Mouse (Mus musculus) kidney, adult 2 months (tissue): Measurements from ENCODE around the gene Rnpepl1. TPM values are rescaled to one million over a fixed set of nuclear protein-coding genes. Genes with fewer than 3 reads are reported as not detected.

Source experiments
- DNase-seq: peaks from one replicate; pipeline ENCODE4 v3.0.0; 2021
- H3K27ac ChIP-seq: fragments of 200-500 bp; 2 replicates; pipeline ENCODE4 v1.5.1; 2012; ENCODE audit warnings: low read depth, low read length, control low read depth, inconsistent platforms; ENCODE audit not compliant: insufficient read depth
- H3K27me3 ChIP-seq: fragments of 200-500 bp; replicated peaks from 2 replicates; pipeline ENCODE4 v1.6.1; 2012; ENCODE audit warnings: mild to moderate bottlenecking, moderate library complexity, low read length, inconsistent platforms; ENCODE audit not compliant: control insufficient read depth, insufficient read depth
- H3K36me3 ChIP-seq: fragments of 200-500 bp; 2 replicates; pipeline ENCODE4 v1.6.1; 2012; ENCODE audit warnings: mild to moderate bottlenecking, moderate library complexity, low read length, inconsistent platforms; ENCODE audit not compliant: control insufficient read depth, insufficient read depth
- H3K4me1 ChIP-seq: fragments of 200-500 bp; 2 replicates; pipeline ENCODE4 v1.6.1; 2011; ENCODE audit warnings: low read length; ENCODE audit not compliant: control insufficient read depth, insufficient read depth
- H3K4me3 ChIP-seq: fragments of 200-500 bp; 2 replicates; pipeline ENCODE4 v1.5.1; 2011; ENCODE audit warnings: mild to moderate bottlenecking, low read depth, low read length, control low read depth; ENCODE audit not compliant: insufficient read depth
- CTCF ChIP-seq: fragments of 200-500 bp; conservative IDR thresholded peaks from 2 replicates; pipeline ENCODE4 v1.5.1; 2011; ENCODE audit warnings: low read depth, mild to moderate bottlenecking, control low read depth, low read length, moderate library complexity, mixed read lengths; ENCODE audit not compliant: insufficient read depth, insufficient read length
- POLR2A ChIP-seq: fragments of 200-500 bp; IDR thresholded peaks from one replicate; pipeline ENCODE4 v1.6.1; 2011; ENCODE audit warnings: low read depth, low read length, control low read depth
- WGBS: fragments of 180-500 bp; shearing (Covaris S2); methylation state at CpG from one replicate; pipeline ENCODE4 v1.1.7; 2018; 5-methylcytosine and 5-hydroxymethylcytosine counted together
- polyA plus RNA-seq: library from polyadenylated mRNA; depleted of rRNA; stranded (reverse); fragments of >200 nt; gene quantifications from 2 replicates; pipeline ENCODE4 v1.2.3, GENCODE M21; 2012

The Rnpepl1 gene
- polyA plus RNA-seq, 1 experiment: 161 TPM

GRCm38 (mm10) chr1:92875360-92876111, 35.0 kb upstream of the Rnpepl1 start:
- no peaks in the 10 kb centered on the region for H3K4me1 ChIP-seq
- no peak overlapping the region for H3K27ac ChIP-seq
- no peaks in the 10 kb centered on the region for H3K36me3 ChIP-seq
- H3K4me3 ChIP-seq: no peak overlapping the region
- DNase-seq: no peak
- no peaks in the 10 kb centered on the region for H3K27me3 ChIP-seq
- TF ChIP-seq POLR2A (no peak), CTCF (no peak)
- 82% methylated on average over 8 of the region's 8 CpGs for WGBS

GRCm38 (mm10) chr1:92877431-92877978, 33.1 kb upstream of the Rnpepl1 start:
- DNase-seq: no peak
- no peaks in the 10 kb centered on the region for H3K27me3 ChIP-seq
- H3K4me3 ChIP-seq: no peak overlapping the region
- 34% methylated on average over 12 of the region's 12 CpGs for WGBS
- no peaks in the 10 kb centered on the region for H3K4me1 ChIP-seq
- no peak for TF ChIP-seq CTCF
- TF ChIP-seq POLR2A: no peak
- no peaks in the 10 kb centered on the region for H3K36me3 ChIP-seq
- H3K27ac ChIP-seq: no peak overlapping the region

GRCm38 (mm10) chr1:92878066-92878741, 32.4 kb upstream of the Rnpepl1 start:
- Histone ChIP-seq H3K4me1 (no peaks in the 10 kb centered on the region), H3K27ac (no peak overlapping the region), H3K36me3 (no peaks in the 10 kb centered on the region), H3K27me3 (no peaks in the 10 kb centered on the region), H3K4me3 (no peak overlapping the region)
- DNase-seq: no peak
- WGBS: 50% methylated on average over 13 of the region's 13 CpGs
- TF ChIP-seq CTCF (no peak), POLR2A (no peak)

GRCm38 (mm10) chr1:92879266-92879665, 31.3 kb upstream of the Rnpepl1 start:
- no peak overlapping the region for H3K27ac ChIP-seq
- H3K4me1 ChIP-seq: no peaks in the 10 kb centered on the region
- 91% methylated on average over 12 of the region's 12 CpGs for WGBS
- TF ChIP-seq POLR2A: no peak
- no peak overlapping the region for H3K4me3 ChIP-seq
- no peaks in the 10 kb centered on the region for H3K27me3 ChIP-seq
- no peak for DNase-seq
- no peaks in the 10 kb centered on the region for H3K36me3 ChIP-seq

GRCm38 (mm10) chr1:92880101-92880500, 30.5 kb upstream of the Rnpepl1 start:
- no peak for DNase-seq
- WGBS: 85% methylated on average over 5 of the region's 5 CpGs
- Histone ChIP-seq H3K27ac (no peak overlapping the region), H3K4me1 (no peaks in the 10 kb centered on the region), H3K27me3 (no peaks in the 10 kb centered on the region), H3K36me3 (no peaks in the 10 kb centered on the region), H3K4me3 (no peak overlapping the region)
- no peak for TF ChIP-seq POLR2A
- no peak for TF ChIP-seq CTCF

GRCm38 (mm10) chr1:92881982-92882381, 28.6 kb upstream of the Rnpepl1 start:
- WGBS: 76% methylated on average over 6 of the region's 6 CpGs
- Histone ChIP-seq H3K27me3 (no peaks in the 10 kb centered on the region), H3K36me3 (no peaks in the 10 kb centered on the region), H3K4me1 (no peaks in the 10 kb centered on the region), H3K27ac (no peak overlapping the region), H3K4me3 (no peak overlapping the region)
- TF ChIP-seq CTCF (no peak), POLR2A (no peak)
- no peak for DNase-seq

GRCm38 (mm10) chr1:92888901-92889655, 21.5 kb upstream of the Rnpepl1 start:
- Histone ChIP-seq H3K36me3 (no peaks in the 10 kb centered on the region), H3K4me1 (no peaks in the 10 kb centered on the region), H3K27ac (no peak overlapping the region), H3K27me3 (no peaks in the 10 kb centered on the region), H3K4me3 (no peak overlapping the region)
- 59% methylated on average over 7 of the region's 7 CpGs for WGBS
- no peak for DNase-seq
- TF ChIP-seq POLR2A (no peak), CTCF (no peak)
